Mouse (Mus musculus) olfactory bulb, adult 2 months (tissue): ENCODE data around the gene Spats2. TPM values are rescaled to one million over a fixed set of nuclear protein-coding genes. Genes with fewer than 3 reads are reported as not detected.

Experiments used
- H3K27ac ChIP-seq: fragments of 200-500 bp; 2 replicates; pipeline ENCODE4 v1.5.1; 2012; ENCODE audit warnings: low read depth, low read length; ENCODE audit not compliant: insufficient read depth
- H3K4me1 ChIP-seq: fragments of 200-500 bp; 2 replicates; pipeline ENCODE4 v1.6.1; 2012; ENCODE audit warnings: low read length; ENCODE audit not compliant: control insufficient read depth, insufficient read depth
- H3K4me3 ChIP-seq: fragments of 200-500 bp; 2 replicates; pipeline ENCODE4 v1.5.1; 2012; ENCODE audit warnings: mild to moderate bottlenecking, low read depth, low read length, moderate library complexity; ENCODE audit not compliant: insufficient read depth
- CTCF ChIP-seq: fragments of 200-500 bp; IDR thresholded peaks from 2 replicates; pipeline ENCODE4 v1.5.1; 2012; ENCODE audit warnings: low read depth, mild to moderate bottlenecking, low read length, moderate library complexity; ENCODE audit not compliant: insufficient read depth
- POLR2A ChIP-seq: fragments of 200-500 bp; IDR thresholded peaks from 2 replicates; pipeline ENCODE4 v1.6.1; 2012; ENCODE audit warnings: mild to moderate bottlenecking, low read depth, low read length, moderate library complexity; ENCODE audit not compliant: insufficient read depth
- WGBS: fragments of 180-500 bp; shearing (Covaris S2); methylation state at CpG from one replicate; pipeline ENCODE4 v1.1.7; 2018; 5-methylcytosine and 5-hydroxymethylcytosine counted together
- polyA plus RNA-seq: library from polyadenylated mRNA; stranded (reverse); fragments of >200 nt; gene quantifications from 2 replicates; pipeline ENCODE4 v1.2.4, GENCODE M21; 2012; ENCODE audit warnings: low replicate concordance; ENCODE audit not compliant: missing spikeins, insufficient read depth, insufficient read length

Spats2 gene
- polyA plus RNA-seq, 1 experiment, result not detected

DNA sequence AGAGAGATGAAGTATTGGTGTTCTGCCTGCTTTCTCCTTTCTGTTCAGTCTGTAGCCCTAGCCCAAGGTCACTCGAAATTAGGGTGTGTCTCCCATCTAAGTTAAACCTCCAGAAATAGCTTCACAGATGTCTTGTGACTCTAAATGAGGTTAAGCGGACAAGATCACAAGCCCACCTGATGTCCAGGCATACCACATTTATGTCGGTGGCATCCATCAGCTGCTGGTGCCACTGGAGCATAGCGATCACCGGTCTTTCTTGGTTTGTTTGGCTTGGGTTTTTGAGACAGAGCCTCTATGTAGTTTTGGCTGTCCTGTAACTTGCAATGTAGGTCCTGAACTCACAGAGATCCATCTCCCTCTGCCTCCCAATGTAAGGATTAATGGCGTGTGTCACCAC lies 128.1 kb downstream of the Spats2 start:
- Histone ChIP-seq H3K4me1 (peaks cover 19% of the 10 kb centered on the region), H3K27ac (no peak overlapping the region), H3K4me3 (no peak overlapping the region)
- TF ChIP-seq POLR2A (no peak), CTCF (no peak)
- 97% methylated on average over 6 of the region's 6 CpGs for WGBS

GRCm38 (mm10) chr15:99254477-99255005 lies 128.8 kb downstream of the Spats2 start:
- TF ChIP-seq POLR2A (no peak), CTCF (no peak)
- Histone ChIP-seq H3K4me3 (no peak overlapping the region), H3K27ac (no peak overlapping the region), H3K4me1 (peaks cover 15% of the 10 kb centered on the region)
- 86% methylated on average over 2 of the region's 2 CpGs for WGBS

DNA sequence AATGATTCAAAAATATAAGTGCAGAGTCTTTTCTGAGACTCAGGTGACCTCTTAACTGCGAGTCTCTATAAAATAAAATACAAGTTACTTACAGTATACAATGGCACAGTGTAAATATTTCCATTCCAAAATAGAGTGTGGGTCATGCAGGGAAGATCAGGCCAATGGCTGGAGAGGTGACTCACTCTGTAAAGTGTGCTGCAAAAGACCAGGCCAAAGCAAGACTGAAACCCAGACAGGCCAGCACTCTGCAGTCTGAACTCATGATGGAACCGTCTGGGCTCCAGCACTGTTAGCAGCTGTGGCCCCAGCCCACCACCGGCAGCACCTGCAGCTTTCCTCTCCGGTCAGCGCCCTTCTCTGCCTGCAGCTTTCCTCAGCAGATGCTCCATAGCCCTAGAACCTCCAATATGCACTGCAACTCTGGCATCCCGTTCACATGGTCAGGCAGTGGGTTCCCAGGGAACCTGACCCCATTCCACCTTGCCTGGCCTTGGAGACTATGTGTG lies 129.6 kb downstream of the Spats2 start:
- Histone ChIP-seq H3K4me1 (peaks cover 11% of the 10 kb centered on the region), H3K27ac (no peak overlapping the region), H3K4me3 (no peak overlapping the region)
- no peak for TF ChIP-seq POLR2A
- TF ChIP-seq CTCF, result no peak
- 87% methylated on average over 6 of the region's 6 CpGs for WGBS

DNA sequence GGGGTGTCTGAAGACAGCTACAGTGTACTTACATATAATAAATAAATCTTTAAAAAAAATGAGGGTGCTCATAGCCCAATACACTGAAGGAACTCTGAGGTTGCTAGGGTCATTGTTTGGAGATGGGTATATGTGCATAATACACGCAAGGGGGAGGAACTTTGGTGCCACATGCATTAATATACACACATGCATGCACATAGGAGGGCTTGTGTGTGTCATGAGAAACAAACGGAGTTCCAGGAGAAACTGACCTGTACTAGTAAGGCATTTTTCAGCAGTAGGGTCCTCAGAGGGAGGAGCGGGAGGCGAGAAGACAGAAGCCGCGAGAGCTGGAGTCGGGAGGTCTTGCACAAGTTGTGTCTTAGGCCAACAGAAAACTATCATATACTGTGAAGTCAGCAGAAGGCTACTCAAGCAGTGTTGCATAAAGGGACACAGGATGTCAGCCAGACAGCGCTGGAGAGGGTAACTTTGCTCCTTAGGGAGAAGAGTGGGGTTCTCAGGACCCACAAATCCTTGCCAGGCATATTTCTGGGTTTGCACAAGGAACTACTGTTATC lies 133.5 kb downstream of the Spats2 start:
- H3K4me3 ChIP-seq, result no peak overlapping the region
- H3K4me1 ChIP-seq, result peaks cover 7% of the 10 kb centered on the region; the same call in 1 of the 2 replicates
- no peak for TF ChIP-seq CTCF
- TF ChIP-seq POLR2A, result no peak
- H3K27ac ChIP-seq, result no peak overlapping the region
- WGBS, result 61% methylated on average over 8 of the region's 8 CpGs

- Histone ChIP-seq H3K4me3 (no peak overlapping the region), H3K4me1 (peaks cover 7% of the 10 kb centered on the region; the same call in 1 of the 2 replicates), H3K27ac (0 out of 2 replicates have a peak overlapping the region, but pooled peaks have one; percentile 8)
- TF ChIP-seq POLR2A, result no peak
- TF ChIP-seq CTCF, result no peak
- WGBS, result 5% methylated on average over 6 of the region's 10 CpGs
Measured at GRCm38 (mm10) chr15:99259730-99260252, 134.1 kb downstream of the Spats2 start.

DNA sequence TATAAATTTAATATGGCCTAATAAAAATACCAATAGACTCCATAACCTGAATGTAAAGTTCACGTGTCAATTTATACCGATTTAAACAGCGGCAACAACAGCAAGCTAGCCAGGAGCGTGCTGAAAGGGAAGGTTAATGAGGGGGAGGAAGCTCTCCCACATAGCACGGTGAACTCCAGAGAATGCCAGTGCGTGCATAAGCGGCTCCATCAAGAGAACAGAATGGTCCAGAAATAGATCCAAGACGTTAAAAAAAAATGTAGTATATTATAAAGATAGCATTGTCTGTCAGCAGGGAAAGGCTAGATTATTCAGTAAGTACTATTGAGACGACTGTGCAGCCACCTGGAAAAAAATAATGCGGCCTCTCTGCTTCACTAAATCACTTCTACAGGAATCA lies 137.0 kb downstream of the Spats2 start:
- TF ChIP-seq CTCF, result no peak
- no peak for TF ChIP-seq POLR2A
- H3K4me3 ChIP-seq, result no peak overlapping the region
- WGBS, result 33% methylated on average over 10 of the region's 10 CpGs
- H3K4me1 ChIP-seq, result peaks cover 9% of the 10 kb centered on the region; the same call in 1 of the 2 replicates
- H3K27ac ChIP-seq, result no peak overlapping the region

Other genes with a start within 250 kb of the Spats2 start
- gene Rhebl1, start 231.4 kb upstream of the Spats2 start, polyA plus RNA-seq, result not detected in 2 replicates
- gene Dhh, start 227.4 kb upstream of the Spats2 start, polyA plus RNA-seq, result not detected in 2 replicates
- not detected in 2 replicates for gene Lmbr1l, start 207.7 kb upstream of the Spats2 start, polyA plus RNA-seq
- 649 and 1,228 TPM in 2 replicates for gene Tuba1b, start 191.4 kb upstream of the Spats2 start, polyA plus RNA-seq
- not detected in 2 replicates for gene Gm49450, start 172.4 kb upstream of the Spats2 start, polyA plus RNA-seq
- gene Tuba1a, start 172.2 kb upstream of the Spats2 start, polyA plus RNA-seq, result 1,035 TPM in 1 of 2 replicates, not detected in the other
- gene Tuba1c, start 96.0 kb upstream of the Spats2 start, polyA plus RNA-seq, result not detected in 2 replicates
- gene Prph, start 70.7 kb upstream of the Spats2 start, polyA plus RNA-seq, result not detected in 2 replicates
- gene Troap, start 51.3 kb upstream of the Spats2 start, polyA plus RNA-seq, result not detected in 2 replicates
- gene C1ql4, start 38.1 kb upstream of the Spats2 start, polyA plus RNA-seq, result not detected in 2 replicates
- not detected in 2 replicates for gene Dnajc22, start 32.7 kb upstream of the Spats2 start, polyA plus RNA-seq
- gene Kcnh3, start 98.9 kb downstream of the Spats2 start, polyA plus RNA-seq, result not detected in 2 replicates
- gene Mcrs1, start 126.0 kb downstream of the Spats2 start, polyA plus RNA-seq, result not detected in 2 replicates
- gene Prpf40b, start 169.2 kb downstream of the Spats2 start, polyA plus RNA-seq, result not detected in 2 replicates
- gene Fam186b, start 170.0 kb downstream of the Spats2 start, polyA plus RNA-seq, result not detected in 2 replicates
- gene Fmnl3, start 244.6 kb downstream of the Spats2 start, polyA plus RNA-seq, result not detected in 2 replicates